Comparison of ENCODE assay signal across 20 mouse cellular contexts in the genomic region with DNA sequence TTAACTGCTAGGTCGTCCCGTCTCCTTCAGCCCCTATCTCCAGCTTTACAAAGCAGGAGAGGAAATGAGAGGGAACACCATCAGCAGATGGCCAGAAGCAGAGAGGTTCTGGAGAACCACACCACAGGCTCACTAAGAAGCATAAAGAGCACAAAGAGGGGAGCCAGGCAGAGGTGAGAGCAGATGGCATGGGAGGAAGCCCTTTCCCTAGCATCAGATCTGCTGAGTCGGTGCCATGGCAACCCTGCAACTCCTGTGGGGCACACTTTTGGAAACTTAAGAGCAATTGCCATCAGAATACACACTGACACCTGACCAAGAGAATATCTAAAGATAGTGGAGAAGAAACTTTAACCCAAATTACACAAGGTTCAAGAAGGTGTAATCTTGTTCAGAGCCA.
"Had no signal": no experiment of that assay in that cellular context is flagged by ENCODE, and none has a peak within 500 bp of the region (broad histone marks: within the 10 kb centered on the region; RNA-seq: fewer than 3 reads in every experiment).

No protein-coding gene starts in this region.

- H3K27me3 ChIP-seq: limb, embryonic 12.5 days; limb, embryonic 15.5 days; lung, embryonic 15.5 days; megakaryocyte, embryonic 14.5 days; midbrain, embryonic 13.5 days; neural tube, embryonic 12.5 days; neural tube, embryonic 15.5 days; stomach, embryonic 15.5 days had no signal

- H3K36me3 ChIP-seq: stomach, embryonic 15.5 days had no signal

- H3K27ac ChIP-seq: kidney, postnatal 0 days; limb, embryonic 12.5 days; limb, embryonic 15.5 days; liver, embryonic 14.5 days; lung, embryonic 15.5 days; midbrain, embryonic 10.5 days; midbrain, embryonic 13.5 days; neural tube, embryonic 12.5 days; neural tube, embryonic 15.5 days; stomach, embryonic 15.5 days had no signal

- H3K9ac ChIP-seq: limb, embryonic 12.5 days; limb, embryonic 15.5 days; liver, embryonic 14.5 days; lung, embryonic 15.5 days; midbrain, embryonic 13.5 days; neural tube, embryonic 12.5 days; neural tube, embryonic 15.5 days; stomach, embryonic 15.5 days had no signal

- H3K4me3 ChIP-seq: limb, embryonic 12.5 days; limb, embryonic 15.5 days; lung, embryonic 15.5 days; megakaryocyte, embryonic 14.5 days; midbrain, embryonic 10.5 days; midbrain, embryonic 13.5 days; neural tube, embryonic 12.5 days; neural tube, embryonic 15.5 days; stomach, embryonic 15.5 days had no signal

- H3K9me3 ChIP-seq: limb, embryonic 12.5 days; limb, embryonic 15.5 days; lung, embryonic 15.5 days; megakaryocyte, embryonic 14.5 days; midbrain, embryonic 10.5 days; midbrain, embryonic 13.5 days; neural tube, embryonic 12.5 days; neural tube, embryonic 15.5 days; stomach, embryonic 15.5 days had no signal

- H3K4me1 ChIP-seq: limb, embryonic 12.5 days; limb, embryonic 15.5 days; lung, embryonic 15.5 days; stomach, embryonic 15.5 days had no signal

- H3K4me2 ChIP-seq: limb, embryonic 12.5 days; limb, embryonic 15.5 days; liver, embryonic 11.5 days; lung, embryonic 15.5 days; midbrain, embryonic 13.5 days; neural tube, embryonic 12.5 days; neural tube, embryonic 15.5 days; stomach, embryonic 15.5 days had no signal

- ATAC-seq: midbrain, embryonic 13.5 days had no signal

- DNase-seq: kidney, postnatal 25 days; lung, adult 18-20 months; lung, postnatal 10 days; lung, postnatal 36 days; right cerebral cortex, adult 18-20 months; right cerebral cortex, postnatal 14 days; spleen, adult 18-20 months; thymus, postnatal 25 days had no signal
